2 mouse cellular contexts compared by ENCODE assay signal in the genomic region with DNA sequence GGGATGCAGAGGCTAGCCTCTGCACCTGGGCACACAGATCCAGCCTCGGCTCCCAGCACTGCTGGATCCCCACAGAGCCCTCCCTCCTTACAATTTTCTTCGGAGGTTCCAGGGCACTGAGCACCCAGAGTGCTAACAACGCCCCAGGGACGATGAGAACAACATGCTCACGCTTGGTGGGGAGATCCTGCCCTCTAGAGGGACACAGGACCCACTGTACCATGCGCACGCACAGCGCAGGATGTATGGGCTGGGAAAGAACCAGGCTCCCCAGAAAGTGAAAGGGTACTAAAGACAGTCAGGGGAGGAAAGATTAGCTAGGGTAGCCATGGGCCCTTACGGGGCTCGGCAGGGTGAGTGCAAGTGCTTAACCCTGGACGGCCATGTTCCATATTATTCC.
TF ChIP-seq lines count a peak whose summit lies in the region.

No protein-coding gene starts in this region.

TF ChIP-seq in CH12.LX, 34 proteins besides CTCF, POLR2A, EP300 and RAD21:
- 0 out of 2 replicates have a peak, but pooled peaks have one; percentile 13 for TF ChIP-seq NRF1 (IDR thresholded peaks at IDR 0.05; ENCODE audit: low read depth, low read length)
- no peak for TF ChIP-seq TBP (conservative IDR thresholded peaks at IDR 0.05; ENCODE audit: low read depth, low read length)
TF ChIP-seq in CH12.LX: peak in this region for 1.

TF ChIP-seq in MEL, 35 proteins besides CTCF, POLR2A, EP300 and RAD21:
- TF ChIP-seq GATA1 (IDR thresholded peaks at IDR 0.05; ENCODE audit: low read depth, low read length): no peak
- TF ChIP-seq MAFK (IDR thresholded peaks at IDR 0.05; ENCODE audit: borderline replicate concordance, low read depth, low read length): no peak
- TF ChIP-seq BHLHE40 (IDR thresholded peaks at IDR 0.05; ENCODE audit: borderline replicate concordance, low read depth, low read length): no peak
- TF ChIP-seq POLR2AphosphoS2 (IDR thresholded peaks at IDR 0.05; ENCODE audit: low read length): no peak
- no peak for TF ChIP-seq ZKSCAN1 (IDR thresholded peaks at IDR 0.05; ENCODE audit: low read depth, low read length)
- no peak for TF ChIP-seq HCFC1 (IDR thresholded peaks at IDR 0.05; ENCODE audit: low read depth, low read length)
- TF ChIP-seq POLR2AphosphoS5 (IDR thresholded peaks at IDR 0.05; ENCODE audit: borderline replicate concordance, low read depth, low read length): no peak
- TF ChIP-seq USF1 (IDR thresholded peaks at IDR 0.05; ENCODE audit: low read depth, low read length): no peak
